Mouse (Mus musculus): ENCODE measurements around the gene Tbx6. TPM values are rescaled to one million over a fixed set of nuclear protein-coding genes. Genes with fewer than 3 reads are reported as not detected.

The Tbx6 gene
- polyA plus RNA-seq, 1 experiment from 2014 or later = 0.56 TPM

DNA sequence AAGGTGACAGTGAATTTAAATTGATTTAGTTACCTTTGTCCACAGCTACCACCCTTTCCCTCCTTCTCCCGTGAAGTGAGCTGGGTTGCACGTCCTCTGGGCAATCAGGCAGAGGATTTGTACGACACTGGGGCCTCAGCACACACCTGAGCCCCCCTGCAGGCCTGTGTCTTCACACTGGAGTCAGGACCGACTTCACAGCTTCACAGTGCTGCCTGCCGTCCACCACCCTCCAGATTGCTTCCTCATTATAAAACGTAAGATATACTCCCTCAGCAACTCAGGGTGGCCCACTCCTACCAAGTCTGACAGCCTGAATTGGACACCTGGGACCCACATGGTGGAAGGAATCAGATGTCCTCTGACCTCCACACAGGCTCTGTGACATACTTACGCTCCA lies 22.7 kb upstream of the Tbx6 start:
- no peak overlapping the region for H3K9ac ChIP-seq (replicated peaks; ENCODE audit: low read depth)
- no peaks in the 10 kb centered on the region for H3K27me3 ChIP-seq (replicated peaks; ENCODE audit: insufficient read depth, low read length)
- no peaks in the 10 kb centered on the region for H3K9me3 ChIP-seq (ENCODE audit: low read length)
- WGBS = 68% methylated on average over 7 of the region's 7 CpGs
- no peak overlapping the region for H3K4me2 ChIP-seq (replicated peaks; ENCODE audit: low read depth, low read length)
- ATAC-seq = no peak
- DNase-seq (ENCODE audit: low spot score) = peak; percentile 3
- H3K36me3 ChIP-seq (ENCODE audit: insufficient read depth, low read length) = peaks cover 14% of the 10 kb centered on the region; the same call in 1 of the 2 replicates
- no peak overlapping the region for H3K27ac ChIP-seq (ENCODE audit: low read length)
- no peak overlapping the region for H3K4me3 ChIP-seq (ENCODE audit: low read depth, low read length)
- H3K4me1 ChIP-seq (ENCODE audit: insufficient read depth, low read depth, low read length) = peaks cover 19% of the 10 kb centered on the region
- no peak for TF ChIP-seq EP300 (IDR thresholded peaks at IDR 0.05)
- no peak for TF ChIP-seq CTCF (IDR thresholded peaks at IDR 0.05)

DNA sequence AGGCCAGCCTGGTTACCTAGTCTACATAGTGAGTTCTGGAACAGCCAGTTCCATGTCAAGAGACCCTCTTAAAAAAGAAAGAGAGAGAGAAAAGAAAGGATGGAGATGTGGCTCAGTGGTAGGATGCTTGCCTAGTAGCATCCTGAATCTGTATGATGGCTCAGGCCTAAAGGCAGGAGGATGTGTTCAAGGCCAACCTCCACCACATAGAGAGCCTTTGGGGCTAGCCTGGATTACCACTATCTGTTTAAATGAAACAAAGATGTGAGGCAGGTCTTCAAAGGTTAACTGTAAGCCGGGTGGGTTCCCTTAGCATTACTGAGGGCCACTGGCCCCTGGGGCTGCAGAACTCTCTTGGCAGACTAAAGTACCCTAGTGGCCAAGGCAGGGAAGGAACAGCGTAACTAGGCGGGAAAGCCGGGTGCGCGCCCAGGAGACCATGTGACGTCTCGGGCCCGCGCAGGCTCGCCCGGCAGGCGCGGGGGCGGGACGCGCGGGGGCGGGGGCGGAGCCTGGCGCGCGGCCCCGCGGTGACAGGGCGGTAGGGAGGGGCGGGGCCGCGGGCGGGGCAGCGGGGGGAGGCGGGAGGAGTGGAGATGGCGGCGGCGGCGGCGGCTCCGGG lies 22.1 kb upstream of the Tbx6 start, which contains the start of gene Mapk3:
Gene Mapk3, plus strand, starts transcription at position 552 of the 622 bp plus-strand sequence.
- WGBS = 1% methylated on average over 25 of the region's 38 CpGs
- peak; percentile 97 for DNase-seq (ENCODE audit: low spot score)

GRCm38 (mm10) chr7:126759672-126760390 lies 21.5 kb upstream of the Tbx6 start:
- 1% methylated on average over 24 of the region's 24 CpGs for WGBS
- H3K4me2 ChIP-seq (replicated peaks; ENCODE audit: low read depth, low read length) = peak overlapping the region; percentile 92
- H3K9ac ChIP-seq (replicated peaks; ENCODE audit: low read depth) = peak overlapping the region; percentile 89
- TF ChIP-seq EP300 (IDR thresholded peaks at IDR 0.05) = no peak
- no peak for TF ChIP-seq CTCF (IDR thresholded peaks at IDR 0.05)
- H3K9me3 ChIP-seq (ENCODE audit: low read length) = no peaks in the 10 kb centered on the region
- no peak for DNase-seq (ENCODE audit: low spot score)
- no peaks in the 10 kb centered on the region for H3K27me3 ChIP-seq (replicated peaks; ENCODE audit: insufficient read depth, low read length)
- H3K4me3 ChIP-seq (ENCODE audit: low read depth, low read length) = peak overlapping the region; percentile 93
- peaks cover 27% of the 10 kb centered on the region; the same call in 1 of the 2 replicates for H3K36me3 ChIP-seq (ENCODE audit: insufficient read depth, low read length)
- peak; percentile 7 for ATAC-seq
- peak overlapping the region; percentile 98 for H3K27ac ChIP-seq (ENCODE audit: low read length)
- peaks cover 19% of the 10 kb centered on the region for H3K4me1 ChIP-seq (ENCODE audit: insufficient read depth, low read depth, low read length)

More for the DNA sequence above, 22.1 kb upstream of the Tbx6 start, which contains the start of gene Mapk3:
- peaks cover 19% of the 10 kb centered on the region for H3K4me1 ChIP-seq (ENCODE audit: insufficient read depth, low read depth, low read length)
- ATAC-seq = peak; percentile 61
- peak within 1 kb of the TSS; percentile 98 for H3K27ac ChIP-seq (ENCODE audit: low read length)
- peak within 1 kb of the TSS; percentile 92 for H3K4me2 ChIP-seq (replicated peaks; ENCODE audit: low read depth, low read length)
- peak within 1 kb of the TSS; percentile 93 for H3K4me3 ChIP-seq (ENCODE audit: low read depth, low read length)
- no peaks in the 10 kb centered on the region for H3K9me3 ChIP-seq (ENCODE audit: low read length)
- H3K27me3 ChIP-seq (replicated peaks; ENCODE audit: insufficient read depth, low read length) = no peaks in the 10 kb centered on the region
- H3K36me3 ChIP-seq (ENCODE audit: insufficient read depth, low read length) = peaks cover 21% of the 10 kb centered on the region; the same call in 1 of the 2 replicates
- TF ChIP-seq EP300 (IDR thresholded peaks at IDR 0.05) = no peak
- peak; percentile 80 for TF ChIP-seq CTCF (IDR thresholded peaks at IDR 0.05)
- peak within 1 kb of the TSS; percentile 89 for H3K9ac ChIP-seq (replicated peaks; ENCODE audit: low read depth)

GRCm38 (mm10) chr7:126760391-126760802 lies 20.9 kb upstream of the Tbx6 start:
- WGBS = 10% methylated on average over 3 of the region's 3 CpGs
- DNase-seq (ENCODE audit: low spot score) (peak; percentile 97), ATAC-seq (peak; percentile 90)
- Histone ChIP-seq H3K4me2 (replicated peaks; ENCODE audit: low read depth, low read length) (peak overlapping the region; percentile 92), H3K4me3 (ENCODE audit: low read depth, low read length) (peak overlapping the region; percentile 93), H3K27ac (ENCODE audit: low read length) (peak overlapping the region; percentile 98), H3K9me3 (ENCODE audit: low read length) (no peaks in the 10 kb centered on the region), H3K27me3 (replicated peaks; ENCODE audit: insufficient read depth, low read length) (no peaks in the 10 kb centered on the region), H3K36me3 (ENCODE audit: insufficient read depth, low read length) (peaks cover 30% of the 10 kb centered on the region; the same call in 1 of the 2 replicates), H3K9ac (replicated peaks; ENCODE audit: low read depth) (peak overlapping the region; percentile 89), H3K4me1 (ENCODE audit: insufficient read depth, low read depth, low read length) (peaks cover 19% of the 10 kb centered on the region)
- TF ChIP-seq CTCF (IDR thresholded peaks at IDR 0.05) = no peak
- peak; percentile 80 for TF ChIP-seq EP300 (IDR thresholded peaks at IDR 0.05)

- Histone ChIP-seq H3K4me1 (ENCODE audit: insufficient read depth, low read depth, low read length) (peaks cover 19% of the 10 kb centered on the region), H3K36me3 (ENCODE audit: insufficient read depth, low read length) (peaks cover 30% of the 10 kb centered on the region; the same call in 1 of the 2 replicates), H3K9me3 (ENCODE audit: low read length) (no peaks in the 10 kb centered on the region), H3K4me2 (replicated peaks; ENCODE audit: low read depth, low read length) (peak overlapping the region; percentile 92), H3K9ac (replicated peaks; ENCODE audit: low read depth) (no peak overlapping the region), H3K4me3 (ENCODE audit: low read depth, low read length) (0 out of 2 replicates have a peak overlapping the region, but pooled peaks have one; percentile 93), H3K27me3 (replicated peaks; ENCODE audit: insufficient read depth, low read length) (no peaks in the 10 kb centered on the region), H3K27ac (ENCODE audit: low read length) (peak overlapping the region; percentile 98)
- no peak for TF ChIP-seq EP300 (IDR thresholded peaks at IDR 0.05)
- TF ChIP-seq CTCF (IDR thresholded peaks at IDR 0.05) = no peak
- 34% methylated on average over 4 of the region's 4 CpGs for WGBS
- no peak for ATAC-seq
- no peak for DNase-seq (ENCODE audit: low spot score)
Observed at GRCm38 (mm10) chr7:126760956-126761355, 20.3 kb upstream of the Tbx6 start.

DNA sequence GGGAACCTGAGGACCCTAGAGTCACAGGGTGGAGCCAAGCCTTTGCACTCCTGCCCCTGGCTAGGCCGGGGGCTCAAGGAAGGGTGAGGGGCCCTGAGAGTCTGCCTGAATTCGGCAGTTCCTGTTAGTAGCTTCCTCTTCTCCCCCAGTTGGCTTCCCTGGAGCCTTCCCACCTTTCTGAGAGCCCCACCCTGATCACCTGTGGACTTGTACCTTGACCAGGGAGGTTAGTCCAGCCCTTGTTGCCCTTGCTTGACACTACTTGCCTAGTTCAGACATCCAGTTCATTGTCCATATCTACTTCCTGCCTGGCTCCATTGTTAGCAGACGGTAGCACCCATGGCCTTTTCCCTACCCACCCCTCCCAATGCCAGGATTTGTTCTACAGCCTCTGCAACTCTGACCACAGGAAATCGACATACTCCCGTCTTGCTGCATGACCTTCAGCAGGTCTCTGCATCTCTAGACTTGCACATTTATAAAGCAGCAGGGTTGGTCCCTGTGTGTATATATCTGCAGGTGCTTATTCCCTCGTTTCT lies 19.7 kb upstream of the Tbx6 start:
- 43% methylated on average over 6 of the region's 6 CpGs for WGBS
- Histone ChIP-seq H3K9me3 (ENCODE audit: low read length) (no peaks in the 10 kb centered on the region), H3K27ac (ENCODE audit: low read length) (peak overlapping the region; percentile 98), H3K27me3 (replicated peaks; ENCODE audit: insufficient read depth, low read length) (no peaks in the 10 kb centered on the region), H3K4me1 (ENCODE audit: insufficient read depth, low read depth, low read length) (peaks cover 19% of the 10 kb centered on the region), H3K36me3 (ENCODE audit: insufficient read depth, low read length) (peaks cover 30% of the 10 kb centered on the region; the same call in 1 of the 2 replicates), H3K4me2 (replicated peaks; ENCODE audit: low read depth, low read length) (peak overlapping the region; percentile 92), H3K4me3 (ENCODE audit: low read depth, low read length) (no peak overlapping the region), H3K9ac (replicated peaks; ENCODE audit: low read depth) (no peak overlapping the region)
- peak; percentile 59 for DNase-seq (ENCODE audit: low spot score)
- TF ChIP-seq CTCF (IDR thresholded peaks at IDR 0.05) (no peak), EP300 (IDR thresholded peaks at IDR 0.05) (peak; percentile 27; the same call in 1 of the 2 replicates)
- no peak for ATAC-seq
